Mouse (Mus musculus) liver, adult 2 months (tissue): Measurements from ENCODE around the gene Scn4b.

Source experiments
- CTCF ChIP-seq: fragments of 200-500 bp; IDR thresholded peaks from 2 replicates; pipeline ENCODE4 v1.5.1; 2011; ENCODE audit warnings: low read depth, low read length, control low read depth
- POLR2A ChIP-seq: fragments of 200-500 bp; IDR thresholded peaks from 2 replicates; pipeline ENCODE4 v1.6.1; 2011; ENCODE audit warnings: low read length, control low read depth; ENCODE audit not compliant: insufficient read depth; ENCODE audit errors: extremely low read depth

DNA sequence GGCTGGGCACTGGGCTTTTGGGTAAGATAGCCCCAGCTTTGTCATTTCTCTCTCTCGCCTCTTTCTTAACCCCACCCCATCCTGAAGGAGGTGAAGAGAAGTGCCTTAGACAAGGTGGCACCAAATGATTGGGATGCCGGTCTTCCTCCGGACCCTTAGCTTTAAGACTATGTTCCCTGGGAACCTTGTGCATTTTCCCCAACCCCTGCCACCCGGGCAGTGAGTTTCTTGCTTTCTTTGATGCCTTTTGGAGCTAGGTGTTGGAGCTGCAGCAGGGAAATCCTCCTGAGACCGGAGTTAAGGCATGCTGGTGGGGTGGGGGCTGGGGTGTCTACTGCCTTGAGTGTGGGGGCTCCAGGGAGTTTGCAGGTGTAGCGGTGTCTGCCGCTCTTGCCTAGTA is 887 bp downstream of the Scn4b start:
- TF ChIP-seq CTCF (no peak), POLR2A (no peak)
